Mouse (Mus musculus) stomach, postnatal 0 days (tissue): Measurements from ENCODE around the gene Cyth3.

Experiments used
- CTCF ChIP-seq: IDR thresholded peaks from 2 replicates; pipeline ENCODE4 v1.5.1; 2016; ENCODE audit warnings: antibody characterized with exemption, low read depth, mild to moderate bottlenecking, moderate library complexity
- EP300 ChIP-seq: optimal IDR thresholded peaks from 2 replicates; pipeline ENCODE3; 2016; ENCODE audit warnings: antibody characterized with exemption

DNA sequence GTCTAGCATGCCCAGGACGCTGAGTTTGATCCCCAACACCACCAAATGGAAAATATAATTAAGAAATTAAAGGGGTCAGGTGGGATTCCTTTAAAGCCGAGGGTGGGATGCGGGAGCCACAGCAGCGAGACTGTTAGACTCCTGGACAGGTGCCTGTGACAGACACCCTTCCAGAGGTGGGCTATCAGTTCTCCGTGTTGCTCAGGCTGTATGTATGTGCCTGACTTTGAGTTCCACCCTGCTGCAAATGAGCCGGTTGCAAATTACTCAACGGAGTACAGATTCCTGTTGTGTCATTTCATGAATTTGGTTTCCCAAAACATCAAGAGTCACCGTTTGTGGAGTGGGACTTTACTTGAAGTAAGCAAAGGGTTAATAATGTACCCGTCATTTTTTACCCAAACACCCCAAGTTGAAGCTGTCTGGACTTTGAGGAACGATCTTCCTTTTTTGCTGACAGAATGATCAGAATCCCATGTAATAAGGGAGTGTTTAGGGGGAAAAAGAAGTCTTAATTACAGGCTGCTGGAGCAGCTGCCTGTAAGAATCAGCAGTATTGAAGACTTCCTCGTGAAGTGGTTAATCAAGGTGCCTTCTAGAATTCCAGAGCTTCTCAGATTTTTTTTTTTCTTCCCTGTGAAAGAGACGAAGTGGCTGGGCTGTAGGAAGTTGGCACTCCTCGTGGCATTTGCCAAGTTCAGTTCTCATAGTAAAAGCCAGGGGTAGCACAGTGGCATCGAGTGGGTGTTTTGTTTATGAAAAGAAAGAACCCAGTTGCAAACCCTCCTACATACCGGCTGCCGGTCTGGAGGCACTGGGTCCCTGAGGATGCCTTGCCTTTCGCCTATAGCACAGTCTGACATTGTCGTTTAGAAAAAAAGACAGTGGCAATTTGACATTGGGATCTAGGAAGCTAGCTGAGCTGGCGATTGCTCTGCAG, 1.4 kb downstream of the Cyth3 start:
- 0 out of 2 replicates have a peak, but pooled peaks have one; percentile 11 for TF ChIP-seq CTCF
- no peak for TF ChIP-seq EP300
